ENCODE assay signal across 10 mouse cellular contexts in genomic region chr2:166667790-166668695, GRCm38 (mm10). TPM values are rescaled to one million over a fixed set of nuclear protein-coding genes. Genes with fewer than 3 reads are reported as not detected.
A peak's percentile ranks its signal among the peaks of the same experiment; 100 is the strongest.
DNase-seq lines count a peak whose midpoint lies in the region; ATAC-seq lines count a peak whose summit lies in the region.
"Had no signal": no experiment of that assay in that cellular context is flagged by ENCODE, and none has a peak within 500 bp of the region (broad histone marks: within the 10 kb centered on the region; RNA-seq: fewer than 3 reads in every experiment).

No protein-coding gene starts in this region.

- no peak for DNase-seq in frontal cortex, postnatal 36 days (ENCODE audit: low spot score in 2 of 2)
- DNase-seq in neural tube, embryonic 10.5 days (ENCODE audit: extremely low spot score, low spot score), result no peak
- DNase-seq in kidney, postnatal 10 days, result no peak
- DNase-seq in urinary bladder, postnatal 36 days (ENCODE audit: low spot score in 2 of 2), result no peak
- DNase-seq: lung, postnatal 14 days; thymus, postnatal 36 days had no signal

- no peak overlapping the region for H3K4me3 ChIP-seq in neural tube, embryonic 13.5 days
- no peak overlapping the region for H3K4me3 ChIP-seq in hindbrain, embryonic 13.5 days
- H3K4me3 ChIP-seq in neural tube, embryonic 15.5 days (replicated peaks), result no peak overlapping the region

- H3K27me3 ChIP-seq in neural tube, embryonic 13.5 days, result no peaks in the 10 kb centered on the region
- H3K27me3 ChIP-seq in hindbrain, embryonic 13.5 days, result no peaks in the 10 kb centered on the region
- H3K27me3 ChIP-seq in neural tube, embryonic 15.5 days (replicated peaks), result no peaks in the 10 kb centered on the region

- peak overlapping the region; percentile 75 for H3K27ac ChIP-seq in neural tube, embryonic 13.5 days (replicated peaks)
- H3K27ac ChIP-seq in hindbrain, embryonic 13.5 days, result peak overlapping the region; percentile 74
- peak overlapping the region; percentile 39 for H3K27ac ChIP-seq in neural tube, embryonic 15.5 days (replicated peaks)

- no peaks in the 10 kb centered on the region for H3K9me3 ChIP-seq in neural tube, embryonic 13.5 days
- no peaks in the 10 kb centered on the region for H3K9me3 ChIP-seq in hindbrain, embryonic 13.5 days
- H3K9me3 ChIP-seq in neural tube, embryonic 15.5 days (replicated peaks), result no peaks in the 10 kb centered on the region

- ATAC-seq in frontal cortex, adult (ENCODE audit: low TSS enrichment), result peak; percentile 54
- peak; percentile 40; the same call in 1 of the 2 replicates for ATAC-seq in neural tube, embryonic 13.5 days (ENCODE audit: low read depth)
- ATAC-seq in hindbrain, embryonic 13.5 days (ENCODE audit: low FRiP score), result no peak
- no peak for ATAC-seq in neural tube, embryonic 15.5 days (ENCODE audit: low FRiP score)

- no peaks in the 10 kb centered on the region for H3K36me3 ChIP-seq in neural tube, embryonic 13.5 days
- H3K36me3 ChIP-seq in hindbrain, embryonic 13.5 days, result no peaks in the 10 kb centered on the region
- no peaks in the 10 kb centered on the region for H3K36me3 ChIP-seq in neural tube, embryonic 15.5 days

- WGBS in neural tube, embryonic 13.5 days, result 25% methylated on average over 22 of the region's 22 CpGs
- 32% methylated on average over 22 of the region's 22 CpGs for WGBS in hindbrain, embryonic 13.5 days
- WGBS in neural tube, embryonic 15.5 days, result 27% methylated on average over 22 of the region's 22 CpGs

- H3K4me2 ChIP-seq in neural tube, embryonic 13.5 days, result 0 out of 2 replicates have a peak overlapping the region, but pooled peaks have one; percentile 7
- H3K4me2 ChIP-seq in hindbrain, embryonic 13.5 days, result no peak overlapping the region; the same call in 1 of the 2 replicates
- H3K4me2 ChIP-seq in neural tube, embryonic 15.5 days, result peak overlapping the region; percentile 16; the same call in 1 of the 2 replicates

- peaks cover 96% of the 10 kb centered on the region for H3K4me1 ChIP-seq in neural tube, embryonic 13.5 days (replicated peaks)
- H3K4me1 ChIP-seq in hindbrain, embryonic 13.5 days (replicated peaks), result peaks cover 92% of the 10 kb centered on the region
- H3K4me1 ChIP-seq in neural tube, embryonic 15.5 days, result peaks cover 62% of the 10 kb centered on the region

- peak overlapping the region; percentile 43; the same call in 1 of the 2 replicates for H3K9ac ChIP-seq in neural tube, embryonic 13.5 days
- H3K9ac ChIP-seq in hindbrain, embryonic 13.5 days, result peak overlapping the region; percentile 51; the same call in 1 of the 2 replicates
- no peak overlapping the region for H3K9ac ChIP-seq in neural tube, embryonic 15.5 days (replicated peaks)

RNA-seq across cellular contexts. Expression of gene Prex1, which starts 45.6 kb away (rescaled TPM):
- 28.5 and 29.3 TPM in 2 replicates for polyA plus RNA-seq in neural tube, embryonic 13.5 days (2015; fragmentation: Nextera tagmentation; extraction: Ambion mirVana)
- polyA plus RNA-seq in hindbrain, embryonic 13.5 days (2015; fragmentation: Nextera tagmentation; extraction: Ambion mirVana), result 24.7 and 29.7 TPM in 2 replicates
- polyA plus RNA-seq in neural tube, embryonic 15.5 days (2015; fragmentation: Nextera tagmentation; extraction: Ambion mirVana), result 22.0 and 24.9 TPM in 2 replicates

Comparison
In these comparisons a context has a peak if more than half of its experiments do, and no peak if none do; other contexts are left out.
1. ATAC-seq: peak in frontal cortex, adult (single experiment) and neural tube, embryonic 13.5 days (single experiment); none in hindbrain, embryonic 13.5 days (single experiment) and neural tube, embryonic 15.5 days (single experiment).
2. Peak in every context shown above with its lines, with median percentiles within 50 percentile points of each other: H3K27ac ChIP-seq.